Mouse (Mus musculus) macrophage (primary cell): ENCODE results near the gene Gm44596. TPM values are rescaled to one million over a fixed set of nuclear protein-coding genes. Genes with fewer than 3 reads are reported as not detected.
"Not testable (repeated sequence)": the region's sequence is repeated elsewhere in the genome, so short reads cannot be mapped to it uniquely, and the experiment has no call there.

Experiments
- H3K27ac ChIP-seq: fragments of 350-480 bp; formaldehyde crosslinking; 2 replicates; pipeline ENCODE4 v1.9.0; 2021
- H3K36me3 ChIP-seq: fragments of 350-480 bp; formaldehyde crosslinking; 2 replicates; pipeline ENCODE4 v1.9.0; 2021; ENCODE audit errors: inconsistent target
- H3K4me3 ChIP-seq: fragments of 350-480 bp; formaldehyde crosslinking; 2 replicates; pipeline ENCODE4 v1.9.0; 2021; ENCODE audit errors: inconsistent target
- H3K79me2 ChIP-seq: fragments of 350-480 bp; formaldehyde crosslinking; 2 replicates; pipeline ENCODE4 v1.9.0; 2021; ENCODE audit errors: inconsistent target
- WGBS: methylation state at CpG from one replicate; pipeline ENCODE4 v1.1.7; 2026; ENCODE audit warnings: inconsistent platforms; ENCODE audit not compliant: missing documents; 5-methylcytosine and 5-hydroxymethylcytosine counted together
- polyA plus RNA-seq: library from polyadenylated mRNA; stranded (reverse); fragments of 250-400 nt; gene quantifications from 3 replicates; pipeline ENCODE4 v1.2.4, GENCODE M21; 2018; ENCODE audit warnings: inconsistent platforms

Gene Gm44596
- polyA plus RNA-seq, 1 experiment from 2014 or later, result not detected

DNA sequence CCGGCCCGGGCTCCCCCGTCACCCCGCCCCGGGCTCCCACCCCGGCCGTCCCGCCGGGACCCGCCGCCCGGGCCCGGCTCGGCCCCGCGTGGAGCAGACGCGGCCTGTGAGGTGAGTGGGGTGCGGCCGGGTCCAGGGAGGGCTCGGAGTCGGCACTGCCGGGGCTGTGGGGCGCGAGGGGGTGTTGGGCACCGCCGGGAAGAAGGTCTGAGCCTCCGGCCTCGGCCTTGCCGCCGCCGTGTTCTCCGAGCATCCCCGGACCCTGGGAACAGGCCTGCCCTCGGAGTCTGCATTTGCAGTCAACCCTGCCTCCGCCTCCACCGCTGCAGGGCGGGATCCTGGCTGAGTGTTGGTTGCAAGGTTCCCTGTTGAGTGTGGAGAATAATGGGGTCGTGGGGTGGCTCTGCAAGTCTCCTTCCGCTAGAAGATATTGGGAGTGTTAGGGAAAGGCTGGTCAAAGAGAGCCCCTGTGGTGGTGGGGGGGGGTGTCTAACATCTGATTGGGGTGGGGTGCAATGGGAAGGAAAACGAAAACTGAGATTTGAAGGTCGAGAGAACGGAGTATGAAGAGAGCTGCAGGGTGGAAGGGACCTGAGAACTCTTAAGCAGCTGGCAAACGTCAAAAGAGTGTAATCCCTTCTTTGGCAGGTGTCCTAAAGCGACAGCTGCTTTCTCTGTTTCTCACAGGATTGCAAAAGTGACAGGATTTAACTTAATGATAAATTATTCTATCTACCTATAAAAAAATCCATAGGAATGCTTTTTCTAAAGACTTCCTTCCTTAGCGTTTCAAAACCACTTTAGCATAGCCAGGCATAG is 12.1 kb upstream of the Gm44596 start:
- Histone ChIP-seq H3K4me3 (peak overlapping the region; percentile 58), H3K36me3 (no peaks in the 10 kb centered on the region), H3K79me2 (peaks cover 62% of the 10 kb centered on the region), H3K27ac (peak overlapping the region; percentile 48)
- 1% methylated on average over 46 of the region's 46 CpGs for WGBS

DNA sequence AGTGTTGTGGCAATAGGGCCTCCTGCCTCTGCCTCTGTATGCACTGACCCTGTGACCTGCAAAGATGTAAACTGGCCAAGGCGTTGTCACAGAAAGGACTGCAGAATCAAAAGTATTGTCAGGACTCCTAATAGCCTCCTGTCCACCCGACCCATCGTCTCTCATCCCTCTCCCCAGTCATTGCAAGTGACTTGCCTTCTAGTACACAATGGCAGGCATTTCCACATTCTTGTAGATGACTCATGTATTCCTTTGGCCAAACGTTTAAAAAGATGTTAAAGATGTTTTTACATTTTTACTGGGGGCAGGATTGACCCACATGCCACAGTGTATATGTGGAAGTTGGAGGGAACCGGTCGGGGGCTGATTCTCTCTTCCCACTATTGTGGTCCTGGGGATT is 10.6 kb upstream of the Gm44596 start:
- no peak overlapping the region for H3K4me3 ChIP-seq
- no peaks in the 10 kb centered on the region for H3K36me3 ChIP-seq
- no peak overlapping the region for H3K27ac ChIP-seq
- peaks cover 60% of the 10 kb centered on the region for H3K79me2 ChIP-seq
- 53% methylated on average over 5 of the region's 6 CpGs for whole genome bisulfite sequencing

DNA sequence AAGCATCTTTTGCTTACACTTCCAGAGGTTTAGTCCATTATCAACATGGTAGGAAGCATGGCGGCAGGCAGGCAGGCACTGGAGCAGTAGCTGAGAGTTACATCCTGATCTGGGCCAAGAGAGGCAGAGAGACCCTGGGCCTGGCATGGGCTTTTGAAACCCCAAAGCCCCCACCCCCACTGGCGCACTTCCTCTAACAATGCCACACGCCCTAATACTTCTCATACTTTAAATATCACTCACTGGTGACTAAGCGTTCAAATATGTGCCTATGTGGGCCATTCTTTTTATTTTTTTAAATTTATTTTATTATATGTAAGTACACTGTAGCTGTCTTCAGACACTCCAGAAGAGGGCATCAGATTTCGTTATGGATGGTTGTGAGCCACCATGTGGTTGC is 8.8 kb upstream of the Gm44596 start:
- Histone ChIP-seq H3K36me3 (no peaks in the 10 kb centered on the region), H3K4me3 (no peak overlapping the region)

DNA sequence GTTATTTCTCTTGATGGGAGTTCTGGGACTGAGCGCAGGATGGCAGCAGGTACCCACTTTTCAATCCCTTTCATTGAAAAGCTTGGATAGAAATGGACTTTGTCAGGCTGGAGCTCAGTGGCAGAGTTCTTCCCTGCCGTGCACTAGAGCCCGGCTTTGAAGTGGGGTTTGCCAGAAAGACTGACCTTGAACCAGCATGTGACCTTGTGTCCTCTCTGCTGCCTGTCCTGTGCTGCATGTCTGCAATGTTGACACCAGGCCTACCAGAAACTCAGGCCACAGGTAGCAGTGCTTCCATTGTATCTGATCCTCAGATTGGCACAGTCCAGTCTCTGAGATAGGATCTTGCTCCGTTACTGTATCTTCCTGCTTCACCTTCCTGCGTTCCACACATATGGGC is 5.3 kb upstream of the Gm44596 start:
- H3K36me3 ChIP-seq, result no peaks in the 10 kb centered on the region

More for the DNA sequence above, 8.8 kb upstream of the Gm44596 start:
- Histone ChIP-seq H3K27ac (no peak overlapping the region), H3K79me2 (peaks cover 43% of the 10 kb centered on the region)
- WGBS, result 96% methylated on average over 5 of the region's 5 CpGs

DNA sequence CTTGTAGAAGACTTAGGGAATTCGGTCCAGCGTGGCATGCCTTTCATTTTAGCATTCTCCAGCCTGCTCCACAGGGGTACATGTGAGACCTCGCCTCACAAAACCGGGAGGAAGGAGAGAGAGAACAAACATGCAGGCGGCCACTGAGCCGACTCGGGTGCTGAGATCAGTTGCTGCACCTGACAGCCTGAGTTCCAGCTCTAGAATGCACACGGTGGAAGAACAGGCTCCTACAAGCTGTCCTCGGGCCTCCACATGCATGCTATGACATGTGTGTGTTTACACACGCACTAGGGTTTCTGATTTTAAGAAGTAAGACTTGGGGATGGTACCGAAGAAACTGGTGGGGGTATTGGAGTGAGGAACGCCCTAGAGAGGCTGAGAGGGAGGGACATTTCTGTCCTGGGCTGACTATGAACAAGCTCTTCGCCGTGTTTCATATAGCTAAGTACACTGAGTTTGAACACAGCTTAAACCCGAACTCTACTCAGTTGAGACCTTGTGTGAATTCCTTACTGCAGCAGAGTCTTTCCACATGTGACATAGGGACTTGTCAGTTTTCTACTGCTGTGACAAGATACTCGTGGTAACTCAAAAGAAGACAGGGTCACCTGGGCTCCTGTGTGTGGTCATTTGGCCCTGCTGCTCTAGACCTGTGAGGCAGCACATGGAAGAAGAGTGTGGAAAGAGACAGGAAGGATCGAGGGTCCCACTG is 1.2 kb downstream of the Gm44596 start:
- Histone ChIP-seq H3K36me3 (no peaks in the 10 kb centered on the region), H3K4me3 (no peak overlapping the region), H3K27ac (no peak overlapping the region), H3K79me2 (no peaks in the 10 kb centered on the region)
- WGBS, result 96% methylated on average over 14 of the region's 17 CpGs

More for the DNA sequence above, 5.3 kb upstream of the Gm44596 start:
- WGBS, result 99% methylated on average over 5 of the region's 5 CpGs
- Histone ChIP-seq H3K79me2 (peaks cover 15% of the 10 kb centered on the region), H3K4me3 (no peak overlapping the region), H3K27ac (no peak overlapping the region)

DNA sequence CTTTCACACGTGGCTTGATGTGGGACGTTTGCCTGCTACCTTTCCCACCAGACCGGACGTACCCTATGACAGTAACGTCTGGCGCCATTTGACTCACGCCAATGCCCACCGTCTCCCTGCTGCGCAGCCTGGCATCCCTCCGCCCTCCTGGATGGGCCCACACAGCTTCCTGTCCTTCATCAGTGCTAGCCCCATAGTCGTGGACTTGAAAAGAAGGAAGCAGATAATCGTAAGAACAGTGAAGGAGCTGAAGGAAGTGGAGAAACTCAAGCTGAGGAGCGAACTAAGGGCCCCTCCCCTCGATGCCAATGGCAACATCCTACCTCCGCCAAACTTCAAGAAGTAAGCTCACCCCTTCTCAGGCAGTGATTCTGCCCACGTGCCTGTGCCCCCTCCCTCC is 4.3 kb downstream of the Gm44596 start:
- WGBS, result 46% methylated on average over 16 of the region's 16 CpGs
- no peak overlapping the region for H3K4me3 ChIP-seq
- no peaks in the 10 kb centered on the region for H3K36me3 ChIP-seq
- H3K79me2 ChIP-seq, result no peaks in the 10 kb centered on the region
- H3K27ac ChIP-seq, result no peak overlapping the region

DNA sequence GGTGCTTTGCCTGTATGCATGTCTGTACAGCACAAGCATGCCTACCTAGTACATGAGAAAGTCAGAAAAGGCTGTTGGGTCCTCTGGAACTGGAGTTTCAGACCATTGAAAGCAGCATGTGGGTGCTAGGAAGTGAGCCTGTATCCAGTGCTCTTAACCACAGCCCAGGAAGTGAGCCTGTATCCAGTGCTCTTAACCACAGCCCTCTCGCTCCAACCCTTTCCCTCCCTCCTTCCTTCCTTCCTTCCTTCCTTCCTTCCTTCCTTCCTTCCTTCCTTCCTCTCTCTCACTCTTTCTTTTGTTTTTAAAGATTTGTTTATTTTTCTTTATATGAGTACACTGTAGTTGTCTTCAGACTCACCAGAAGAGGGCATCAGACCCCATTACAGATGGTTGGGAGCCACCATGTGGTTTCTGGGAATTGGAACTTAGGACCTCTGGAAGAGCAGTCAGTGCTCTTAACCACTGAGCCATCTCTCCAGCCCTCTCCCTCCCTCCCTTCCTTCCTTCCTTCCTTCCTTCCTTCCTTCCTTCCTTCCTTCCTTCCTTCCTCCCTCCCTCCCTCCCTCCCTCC is 5.4 kb downstream of the Gm44596 start:
- H3K27ac ChIP-seq, result 0 out of 2 replicates have a peak overlapping the region, but pooled peaks have one; percentile 21
- WGBS, result 11% methylated on average over 1 of the region's 1 CpGs
- H3K36me3 ChIP-seq, H3K4me3 ChIP-seq, H3K79me2 ChIP-seq: not testable (repeated sequence)

DNA sequence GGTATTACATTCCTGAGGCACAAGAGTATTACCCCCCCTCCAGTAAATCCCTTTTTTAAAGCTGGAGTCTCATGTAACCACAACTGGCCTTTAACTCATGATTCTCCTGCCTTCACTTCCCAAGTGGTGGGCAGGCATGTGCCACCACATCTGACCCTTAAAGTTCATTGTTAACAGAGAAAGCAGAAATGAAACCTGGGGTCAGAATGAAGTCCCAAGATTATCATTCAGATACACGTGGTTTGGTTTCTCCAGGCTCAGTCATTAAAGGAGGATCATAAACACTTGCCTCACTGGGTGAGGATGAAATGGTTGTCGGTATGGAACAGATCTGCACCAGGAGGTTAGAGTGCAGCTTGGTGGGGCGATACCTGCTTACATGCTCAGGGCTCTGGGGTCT is 6.0 kb downstream of the Gm44596 start:
- no peaks in the 10 kb centered on the region for H3K36me3 ChIP-seq
- no peaks in the 10 kb centered on the region for H3K79me2 ChIP-seq
- H3K4me3 ChIP-seq, result no peak overlapping the region
- no peak overlapping the region for H3K27ac ChIP-seq
- WGBS, result 22% methylated on average over 3 of the region's 3 CpGs

DNA sequence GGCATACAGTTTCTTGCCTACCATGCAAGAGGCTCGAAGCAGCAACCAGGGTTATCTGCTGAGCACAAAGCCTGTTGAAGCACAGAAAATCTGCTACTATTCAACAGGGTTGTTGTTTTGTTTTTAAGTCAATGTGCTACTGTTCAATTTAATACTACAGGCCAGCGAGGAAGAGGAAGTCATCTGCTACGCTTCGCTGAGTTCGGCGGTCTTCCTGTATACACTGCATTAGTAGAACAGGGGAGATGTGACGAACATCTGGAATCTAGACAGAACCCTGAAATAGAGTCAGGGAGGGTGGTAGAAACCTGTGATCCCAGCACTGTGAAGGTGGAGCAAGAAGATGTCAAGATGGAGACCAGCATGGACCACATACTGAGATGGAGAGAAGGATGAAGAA is 8.4 kb downstream of the Gm44596 start:
- no peaks in the 10 kb centered on the region for H3K79me2 ChIP-seq
- 23% methylated on average over 7 of the region's 7 CpGs for WGBS
- H3K27ac ChIP-seq, result no peak overlapping the region
- H3K4me3 ChIP-seq, result no peak overlapping the region
- H3K36me3 ChIP-seq, result no peaks in the 10 kb centered on the region

DNA sequence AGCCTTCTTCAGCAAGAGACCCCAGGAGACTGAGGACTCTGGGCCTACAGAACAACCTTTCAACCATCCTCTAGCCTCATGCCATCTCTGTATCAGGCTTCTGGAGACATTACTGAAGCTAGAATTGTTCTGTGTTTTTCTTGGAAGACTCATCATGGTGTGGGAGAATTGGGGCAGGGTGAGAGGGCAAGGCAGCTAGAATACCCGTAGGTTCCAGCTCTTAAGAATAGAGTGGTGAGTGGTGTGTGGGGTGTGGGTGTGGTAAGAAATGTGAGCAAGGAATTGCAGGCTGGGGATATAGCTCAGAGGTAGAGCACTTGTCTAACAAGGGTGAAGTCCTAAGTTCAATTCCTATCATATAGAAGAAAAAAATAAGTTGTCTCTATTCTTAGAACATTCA is 9.7 kb downstream of the Gm44596 start:
- Histone ChIP-seq H3K36me3 (no peaks in the 10 kb centered on the region), H3K79me2 (no peaks in the 10 kb centered on the region), H3K4me3 (no peak overlapping the region), H3K27ac (no peak overlapping the region)
- WGBS, result 100% methylated on average over 1 of the region's 1 CpGs

DNA sequence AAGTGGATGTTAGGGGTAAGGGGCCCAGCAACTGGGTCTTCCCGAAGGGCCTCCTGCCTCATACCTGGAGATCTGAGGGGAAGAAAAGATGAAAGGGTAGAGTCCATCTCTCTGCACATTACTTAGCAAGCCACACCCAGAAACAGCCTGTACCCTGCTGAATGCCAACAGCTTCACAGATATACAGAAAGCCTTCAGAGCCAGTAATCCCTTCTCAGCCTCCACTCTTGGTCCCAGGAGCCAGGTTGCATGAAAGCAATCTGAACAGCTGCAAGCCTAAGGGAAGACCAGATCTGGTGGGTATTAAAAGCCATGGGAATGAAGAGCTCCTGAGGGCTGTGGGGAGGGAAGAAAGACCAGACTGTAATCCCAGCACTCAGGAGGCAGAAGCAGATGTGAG is 13.9 kb downstream of the Gm44596 start:
- no peak overlapping the region for H3K4me3 ChIP-seq
- 100% methylated on average over 1 of the region's 1 CpGs for WGBS
- H3K27ac ChIP-seq, result no peak overlapping the region
- no peaks in the 10 kb centered on the region for H3K79me2 ChIP-seq
- no peaks in the 10 kb centered on the region for H3K36me3 ChIP-seq

DNA sequence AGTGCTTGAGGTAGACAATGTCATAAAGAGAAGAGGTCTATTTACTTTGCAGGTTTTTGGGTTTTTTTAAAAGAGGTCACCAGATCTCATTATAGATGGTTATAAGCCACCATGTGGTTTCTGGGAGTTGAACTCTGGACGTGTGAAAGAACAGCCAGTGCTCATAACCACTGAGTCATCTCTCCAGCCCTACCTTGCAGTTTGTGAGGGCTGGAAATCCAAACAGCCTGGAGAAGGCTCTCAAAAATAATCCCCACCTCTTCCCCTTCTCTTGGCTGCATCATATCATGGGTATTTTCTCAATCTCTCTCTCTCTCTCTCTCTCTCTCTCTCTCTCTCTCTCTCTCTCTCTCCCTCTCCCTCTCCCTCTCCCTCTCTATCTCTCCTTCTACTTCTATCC is 15.4 kb downstream of the Gm44596 start:
- no peaks in the 10 kb centered on the region for H3K79me2 ChIP-seq
- H3K27ac ChIP-seq, result no peak overlapping the region
- H3K36me3 ChIP-seq, result no peaks in the 10 kb centered on the region
- WGBS, result 14% methylated on average over 1 of the region's 1 CpGs
- H3K4me3 ChIP-seq, result no peak overlapping the region

DNA sequence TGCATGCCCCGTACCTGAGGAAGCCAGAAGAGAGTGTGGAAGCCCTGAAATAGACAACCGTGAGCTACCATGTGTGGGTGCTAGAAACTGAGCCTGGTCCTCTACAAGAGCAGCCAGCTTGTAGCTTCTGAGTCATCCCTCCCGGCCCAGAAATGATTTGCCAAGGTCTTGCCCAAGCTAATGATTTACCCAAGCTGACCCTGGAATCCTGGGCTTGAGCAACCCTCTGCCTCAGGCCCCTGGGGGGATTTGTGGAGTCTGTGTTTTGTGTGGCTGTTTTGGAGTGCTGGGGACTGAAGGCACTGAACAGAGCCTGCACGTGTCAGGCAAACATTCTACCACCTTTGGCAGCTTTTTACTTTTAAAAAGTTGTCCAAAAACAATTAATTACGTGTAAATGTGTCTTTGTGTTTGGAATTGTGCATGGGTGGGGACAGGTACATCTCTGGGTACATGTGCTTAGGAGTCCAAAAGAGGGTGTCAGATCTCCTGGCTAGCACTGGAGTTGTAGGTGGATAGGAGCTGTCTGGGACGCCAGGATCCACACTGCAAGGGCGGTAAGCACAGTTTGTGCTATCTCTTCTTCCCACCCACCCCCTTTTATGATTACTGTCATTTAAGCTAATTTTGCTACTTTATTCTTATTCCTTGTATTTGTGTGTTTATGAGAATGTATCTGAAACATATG is 22.4 kb downstream of the Gm44596 start:
- no peak overlapping the region for H3K4me3 ChIP-seq
- H3K27ac ChIP-seq, result no peak overlapping the region
- 88% methylated on average over 7 of the region's 7 CpGs for WGBS
- H3K79me2 ChIP-seq, result no peaks in the 10 kb centered on the region
- no peaks in the 10 kb centered on the region for H3K36me3 ChIP-seq

DNA sequence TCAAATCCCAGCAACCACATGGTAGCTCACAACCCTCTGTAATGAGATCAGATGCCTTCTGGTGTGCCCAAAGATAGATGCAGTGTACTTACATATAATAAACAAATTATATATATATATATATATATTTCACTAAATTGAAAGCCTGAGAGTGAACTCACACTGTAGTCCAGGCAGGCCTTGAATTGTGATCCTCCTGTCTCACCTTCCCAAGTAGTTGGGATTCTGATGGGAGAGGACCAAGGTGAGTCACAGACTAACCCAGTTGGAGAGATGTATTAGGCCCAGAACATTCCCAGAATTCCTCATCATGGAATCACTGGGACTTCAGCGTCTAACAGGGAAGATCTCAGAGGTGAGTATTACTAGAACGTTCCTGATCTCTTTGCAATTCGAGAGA is 23.7 kb downstream of the Gm44596 start, which contains the start of gene Nrip2:
Nrip2 (plus strand) TSS at position 301 of the 400 bp plus-strand sequence.
- H3K36me3 ChIP-seq, result no peaks in the 10 kb centered on the region
- no peak within 1 kb of the TSS for H3K4me3 ChIP-seq
- 90% methylated on average over 3 of the region's 3 CpGs for WGBS
- no peak within 1 kb of the TSS for H3K27ac ChIP-seq
- H3K79me2 ChIP-seq, result no peaks in the 10 kb centered on the region
